Mouse (Mus musculus) liver, postnatal 0 days (tissue): ENCODE measurements around the gene 9630041A04Rik.

Experiments
- CTCF ChIP-seq: sonication (generic); IDR thresholded peaks from 2 replicates; pipeline ENCODE4 v1.5.1; 2016; ENCODE audit warnings: antibody characterized with exemption, low read depth
- EP300 ChIP-seq: IDR thresholded peaks from 2 replicates; pipeline ENCODE4 v1.6.1; 2016; ENCODE audit warnings: antibody characterized with exemption, low read depth, mild to moderate bottlenecking

DNA sequence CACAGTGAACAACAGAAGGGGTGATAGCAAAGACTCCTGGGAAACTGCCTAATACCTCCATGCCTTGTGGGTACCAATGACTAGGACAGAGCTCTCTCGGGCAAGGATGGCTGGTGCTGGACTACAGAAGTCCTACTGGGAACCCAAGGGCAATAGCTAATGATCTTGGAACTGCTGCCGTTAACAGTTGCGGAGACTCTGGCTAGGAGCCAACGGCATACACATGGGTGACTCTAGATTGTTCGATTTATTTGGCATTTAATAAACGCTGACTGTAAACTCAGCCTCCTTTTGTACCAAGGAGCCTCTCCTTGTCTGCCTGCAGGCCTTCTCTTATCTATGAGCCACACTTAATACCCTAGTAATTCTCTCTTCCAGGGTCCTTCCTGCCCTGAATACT lies 128.4 kb downstream of the 9630041A04Rik start:
- TF ChIP-seq CTCF (no peak), EP300 (peak; percentile 63)
